12 mouse cellular contexts compared by ENCODE assay signal in the genomic region with DNA sequence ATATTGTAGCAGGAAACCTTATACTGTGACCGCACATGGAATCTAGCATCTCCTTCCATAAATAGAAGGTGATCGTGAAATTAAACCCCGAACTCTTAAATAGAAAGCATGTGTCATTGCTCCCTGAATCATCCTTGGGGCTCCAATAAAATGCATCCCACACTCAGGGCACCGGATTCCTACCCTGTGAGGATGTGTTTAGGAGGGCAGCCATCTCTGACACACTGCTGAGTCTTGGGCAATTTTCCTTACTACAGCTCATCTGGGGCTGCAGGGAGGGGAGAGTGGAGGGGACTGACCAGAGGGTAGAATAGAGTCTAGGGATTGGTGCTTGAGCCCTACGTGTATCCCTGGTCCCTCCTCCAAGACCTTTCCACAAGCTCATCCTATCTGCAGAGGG.
"Had no signal": no experiment of that assay in that cellular context is flagged by ENCODE, and none has a peak within 500 bp of the region (broad histone marks: within the 10 kb centered on the region; RNA-seq: fewer than 3 reads in every experiment).

No protein-coding gene starts in this region.

- ATAC-seq: midbrain, embryonic 16.5 days had no signal

- H3K9ac ChIP-seq: liver, embryonic 14.5 days; midbrain, embryonic 12.5 days; neural tube, embryonic 15.5 days had no signal

- H3K9me3 ChIP-seq: midbrain, embryonic 12.5 days; neural tube, embryonic 15.5 days had no signal

- H3K4me2 ChIP-seq: midbrain, embryonic 12.5 days; neural tube, embryonic 15.5 days had no signal

- H3K36me3 ChIP-seq: midbrain, embryonic 12.5 days; neural tube, embryonic 15.5 days had no signal

- DNase-seq: kidney, postnatal 10 days; kidney, postnatal 4 days; lung, adult 18-20 months; spleen, adult 18-20 months; thymus, adult 18-20 months; thymus, postnatal 14 days had no signal

- H3K4me3 ChIP-seq: layer of hippocampus, adult 2 months; left cerebral cortex, adult 2 months; midbrain, embryonic 12.5 days; neural tube, embryonic 15.5 days had no signal

- H3K4me1 ChIP-seq: midbrain, embryonic 12.5 days; neural tube, embryonic 15.5 days had no signal

- H3K27me3 ChIP-seq: midbrain, embryonic 12.5 days; neural tube, embryonic 15.5 days had no signal

- H3K27ac ChIP-seq: layer of hippocampus, adult 2 months; left cerebral cortex, adult 2 months; liver, embryonic 14.5 days; midbrain, embryonic 12.5 days; neural tube, embryonic 15.5 days had no signal
